Mouse (Mus musculus): ENCODE measurements around the gene Fbxl14. TPM values are rescaled to one million over a fixed set of nuclear protein-coding genes. Genes with fewer than 3 reads are reported as not detected.

Gene Fbxl14
- total and polyA plus RNA-seq, 3 experiments: 58.1 to 65.4 TPM; not detected in 1

DNA sequence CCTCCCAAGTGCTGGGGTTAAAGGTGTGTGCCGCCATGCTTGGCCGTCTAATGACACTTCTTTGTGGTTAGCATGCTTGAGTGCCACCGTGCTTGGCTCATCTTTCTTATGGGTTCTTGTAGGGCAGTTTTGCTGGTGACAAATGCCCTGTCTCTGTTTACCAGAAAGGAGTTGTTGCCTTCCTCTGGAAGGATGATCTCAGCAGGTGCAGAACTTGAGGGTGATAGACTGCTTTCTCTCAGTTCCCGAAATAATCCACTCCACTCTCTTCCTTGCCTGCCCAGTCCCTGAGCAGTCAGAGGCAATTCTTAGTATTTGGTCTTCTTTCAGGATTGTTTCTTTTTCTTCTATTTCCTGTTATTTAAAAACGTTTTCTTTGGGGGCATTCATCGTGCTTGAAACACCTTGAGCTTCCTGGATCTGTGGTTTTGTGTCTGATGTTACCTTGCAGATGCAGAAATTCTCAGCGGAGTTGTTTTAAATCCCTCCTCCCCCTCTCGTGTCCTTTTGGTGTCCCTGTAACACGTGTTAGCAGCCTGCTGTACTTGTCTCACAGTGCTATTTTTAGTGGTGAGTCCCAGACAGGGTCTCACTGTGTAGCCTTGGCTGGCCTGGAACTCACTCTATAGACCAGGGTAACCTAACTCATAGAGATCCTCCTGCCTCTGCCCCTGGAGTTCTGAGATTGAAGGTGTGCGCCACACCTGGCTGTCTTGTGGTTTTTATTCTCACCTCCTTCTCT lies 29.3 kb downstream of the Fbxl14 start:
- no peak for DNase-seq (ENCODE audit: low read depth, low spot score)
- Histone ChIP-seq H3K9ac (ENCODE audit: control insufficient read depth, low read depth, low read length, poor library complexity, severe bottlenecking) (no peak overlapping the region), H3K4me1 (ENCODE audit: control insufficient read depth in 1 of 2, insufficient read depth in 2 of 2, low read length in 2 of 2) (no peaks in the 10 kb centered on the region), H3K4me3 (ENCODE audit: control insufficient read depth in 1 of 2, insufficient read depth in 1 of 2, low read depth in 2 of 2, low read length in 2 of 2) (no peak overlapping the region), H3K79me2 (ENCODE audit: control insufficient read depth, insufficient read depth, low read length, poor library complexity) (no peaks in the 10 kb centered on the region), H3K9me3 (replicated peaks; ENCODE audit: insufficient read depth, low read length) (no peaks in the 10 kb centered on the region), H3K27me3 (ENCODE audit: control insufficient read depth in 1 of 2, insufficient read depth in 2 of 2, low read length in 2 of 2) (peaks cover 0 to 1% of the 10 kb centered on the region in 2 experiments; a peak in 1 of 4 replicates), H3K27ac (ENCODE audit: control insufficient read depth, low read depth, low read length) (no peak overlapping the region), H3K36me3 (ENCODE audit: control insufficient read depth in 1 of 2, insufficient read depth in 2 of 2, low read length in 2 of 2) (no peaks in the 10 kb centered on the region)
- no peak for TF ChIP-seq MAFK (IDR thresholded peaks at IDR 0.05; ENCODE audit: borderline replicate concordance, low read depth, low read length)
- TF ChIP-seq CTCF (IDR thresholded peaks at IDR 0.05 in 2 of 3, conservative IDR thresholded peaks at IDR 0.05 in 1 of 3; ENCODE audit: control insufficient read depth in 1 of 3, insufficient read depth in 1 of 3, low read depth in 2 of 3, low read length in 3 of 3, poor library complexity in 1 of 3, severe bottlenecking in 1 of 3): no peak
- no peak for TF ChIP-seq UBTF (IDR thresholded peaks at IDR 0.05; ENCODE audit: borderline replicate concordance, insufficient read depth, low read depth, low read length)
- TF ChIP-seq ELF1 (IDR thresholded peaks at IDR 0.05; ENCODE audit: low read depth, low read length): no peak
- TF ChIP-seq TAL1 (IDR thresholded peaks at IDR 0.05; ENCODE audit: low read length): no peak
- no peak for TF ChIP-seq NRF1 (IDR thresholded peaks at IDR 0.05; ENCODE audit: insufficient read depth, low read depth, low read length, poor library complexity, severe bottlenecking)
- TF ChIP-seq ZNF384 (IDR thresholded peaks at IDR 0.05; ENCODE audit: low read depth, low read length): no peak
- no peak for TF ChIP-seq RCOR1 (IDR thresholded peaks at IDR 0.05; ENCODE audit: low read depth, low read length)
- TF ChIP-seq MYB (IDR thresholded peaks at IDR 0.05; ENCODE audit: low read depth, low read length): no peak
- TF ChIP-seq MXI1 (IDR thresholded peaks at IDR 0.05; ENCODE audit: low read depth, low read length): no peak
- TF ChIP-seq USF1 (IDR thresholded peaks at IDR 0.05; ENCODE audit: low read depth, low read length): no peak
- TF ChIP-seq SIN3A (IDR thresholded peaks at IDR 0.05; ENCODE audit: low read length): no peak
- TF ChIP-seq SMC3 (IDR thresholded peaks at IDR 0.05; ENCODE audit: low read depth, low read length): no peak
- TF ChIP-seq ZMIZ1 (IDR thresholded peaks at IDR 0.05; ENCODE audit: low read depth, low read length): no peak
- no peak for TF ChIP-seq EP300 (IDR thresholded peaks at IDR 0.05; ENCODE audit: low read depth in 1 of 2, low read length in 2 of 2)
- TF ChIP-seq KAT2A (conservative IDR thresholded peaks at IDR 0.05; ENCODE audit: low read depth, low read length): no peak

DNA sequence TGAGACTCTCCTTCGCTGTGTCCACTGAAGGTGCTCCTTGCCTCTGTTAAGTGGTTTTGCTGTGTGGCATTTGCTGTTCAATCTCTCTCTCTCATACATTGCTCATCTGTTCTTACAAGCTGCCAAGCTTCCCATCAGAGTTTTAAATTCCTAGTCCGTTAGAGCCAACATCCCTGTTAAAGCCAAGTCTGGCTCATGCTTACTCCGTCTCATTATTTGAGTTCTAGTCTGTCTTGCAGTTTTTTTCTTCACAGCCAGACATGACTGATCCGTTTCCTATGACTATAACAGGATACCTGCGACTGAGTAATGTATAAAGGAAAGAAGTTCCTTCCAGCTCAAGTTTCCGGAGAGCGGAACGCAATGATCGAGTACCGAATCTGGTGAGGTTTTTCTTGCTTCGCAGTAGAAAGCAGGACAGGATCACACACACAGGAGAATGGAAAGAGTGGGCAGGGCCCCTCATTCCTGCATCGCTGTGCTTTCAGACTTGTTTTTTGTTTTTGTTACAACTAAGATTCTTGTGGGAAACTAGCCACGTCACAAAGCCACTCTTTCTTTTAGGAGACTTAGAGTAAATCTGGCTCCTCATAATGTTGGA lies 30.1 kb downstream of the Fbxl14 start:
- peaks cover 0 to 1% of the 10 kb centered on the region in 2 experiments; a peak in 1 of 4 replicates for H3K27me3 ChIP-seq (ENCODE audit: control insufficient read depth in 1 of 2, insufficient read depth in 2 of 2, low read length in 2 of 2)
- no peak for TF ChIP-seq SMC3 (IDR thresholded peaks at IDR 0.05; ENCODE audit: low read depth, low read length)
- H3K4me1 ChIP-seq (ENCODE audit: control insufficient read depth in 1 of 2, insufficient read depth in 2 of 2, low read length in 2 of 2): no peaks in the 10 kb centered on the region
- no peaks in the 10 kb centered on the region for H3K79me2 ChIP-seq (ENCODE audit: control insufficient read depth, insufficient read depth, low read length, poor library complexity)
- H3K4me3 ChIP-seq (ENCODE audit: control insufficient read depth in 1 of 2, insufficient read depth in 1 of 2, low read depth in 2 of 2, low read length in 2 of 2): no peak overlapping the region
- H3K9me3 ChIP-seq (replicated peaks; ENCODE audit: insufficient read depth, low read length): no peaks in the 10 kb centered on the region
- H3K27ac ChIP-seq (ENCODE audit: control insufficient read depth, low read depth, low read length): no peak overlapping the region
- no peak for DNase-seq (ENCODE audit: low read depth, low spot score)
- H3K9ac ChIP-seq (ENCODE audit: control insufficient read depth, low read depth, low read length, poor library complexity, severe bottlenecking): no peak overlapping the region
- no peaks in the 10 kb centered on the region for H3K36me3 ChIP-seq (ENCODE audit: control insufficient read depth in 1 of 2, insufficient read depth in 2 of 2, low read length in 2 of 2)

Measured in MEL (cell line).